29 mouse cellular contexts compared by ENCODE assay signal in genomic region chrX:146232795-146233194, GRCm38 (mm10).
"Had no signal": no experiment of that assay in that cellular context is flagged by ENCODE, and none has a peak within 500 bp of the region (broad histone marks: within the 10 kb centered on the region; RNA-seq: fewer than 3 reads in every experiment).

No protein-coding gene starts in this region.

- H3K4me2 ChIP-seq: limb, embryonic 12.5 days; limb, embryonic 13.5 days; limb, embryonic 15.5 days; liver, embryonic 11.5 days; liver, embryonic 12.5 days; liver, embryonic 13.5 days; liver, embryonic 15.5 days; lung, embryonic 14.5 days; lung, embryonic 15.5 days; midbrain, embryonic 11.5 days; midbrain, embryonic 12.5 days; midbrain, embryonic 13.5 days; midbrain, embryonic 15.5 days had no signal

- H3K27ac ChIP-seq: left cerebral cortex, adult 2 months; limb, embryonic 10.5 days; limb, embryonic 12.5 days; limb, embryonic 13.5 days; limb, embryonic 15.5 days; liver, embryonic 12.5 days; liver, embryonic 13.5 days; liver, embryonic 15.5 days; lung, embryonic 15.5 days; macrophage; midbrain, embryonic 10.5 days; midbrain, embryonic 12.5 days; midbrain, embryonic 13.5 days; midbrain, embryonic 15.5 days had no signal

- ATAC-seq: lung, postnatal 0 days; midbrain, embryonic 13.5 days; midbrain, embryonic 16.5 days had no signal

- DNase-seq: left cerebral cortex, postnatal 4 days; liver; liver, embryonic 13.5 days; lung, adult 18-20 months; lung, adult 2 months; lung, embryonic 14.5 days; lung, postnatal 10 days; lung, postnatal 14 days; lung, postnatal 36 days; lung, postnatal 4 days had no signal

- H3K4me1 ChIP-seq: limb, embryonic 10.5 days; limb, embryonic 12.5 days; limb, embryonic 13.5 days; limb, embryonic 15.5 days; liver, embryonic 12.5 days; liver, embryonic 13.5 days; liver, embryonic 15.5 days; lung, embryonic 15.5 days; megakaryocyte, embryonic 14.5 days; midbrain, embryonic 10.5 days; midbrain, embryonic 12.5 days; midbrain, embryonic 13.5 days; midbrain, embryonic 15.5 days had no signal

- H3K36me3 ChIP-seq: limb, embryonic 10.5 days; limb, embryonic 12.5 days; limb, embryonic 13.5 days; limb, embryonic 15.5 days; liver, embryonic 12.5 days; liver, embryonic 13.5 days; liver, embryonic 15.5 days; lung, embryonic 15.5 days; midbrain, embryonic 10.5 days; midbrain, embryonic 12.5 days; midbrain, embryonic 13.5 days; midbrain, embryonic 15.5 days had no signal

- H3K27me3 ChIP-seq: limb, embryonic 12.5 days; limb, embryonic 13.5 days; limb, embryonic 15.5 days; liver, embryonic 12.5 days; liver, embryonic 13.5 days; liver, embryonic 15.5 days; lung, embryonic 15.5 days; megakaryocyte, embryonic 14.5 days; midbrain, embryonic 12.5 days; midbrain, embryonic 13.5 days; midbrain, embryonic 15.5 days had no signal

- H3K9ac ChIP-seq: limb, embryonic 12.5 days; limb, embryonic 13.5 days; limb, embryonic 15.5 days; liver, embryonic 12.5 days; liver, embryonic 13.5 days; liver, embryonic 15.5 days; lung, embryonic 14.5 days; lung, embryonic 15.5 days; midbrain, embryonic 12.5 days; midbrain, embryonic 13.5 days; midbrain, embryonic 15.5 days had no signal

- H3K4me3 ChIP-seq: left cerebral cortex, adult 2 months; limb, embryonic 10.5 days; limb, embryonic 12.5 days; limb, embryonic 13.5 days; limb, embryonic 15.5 days; liver, embryonic 12.5 days; liver, embryonic 13.5 days; liver, embryonic 15.5 days; lung, embryonic 15.5 days; megakaryocyte, embryonic 14.5 days; midbrain, embryonic 10.5 days; midbrain, embryonic 12.5 days; midbrain, embryonic 13.5 days; midbrain, embryonic 15.5 days; myocyte had no signal

- H3K9me3 ChIP-seq: limb, embryonic 10.5 days; limb, embryonic 12.5 days; limb, embryonic 13.5 days; limb, embryonic 15.5 days; liver, embryonic 12.5 days; liver, embryonic 13.5 days; liver, embryonic 15.5 days; lung, embryonic 15.5 days; megakaryocyte, embryonic 14.5 days; midbrain, embryonic 10.5 days; midbrain, embryonic 12.5 days; midbrain, embryonic 13.5 days; midbrain, embryonic 15.5 days had no signal
